Comparison of ENCODE assay signal across 24 mouse cellular contexts in the genomic region with DNA sequence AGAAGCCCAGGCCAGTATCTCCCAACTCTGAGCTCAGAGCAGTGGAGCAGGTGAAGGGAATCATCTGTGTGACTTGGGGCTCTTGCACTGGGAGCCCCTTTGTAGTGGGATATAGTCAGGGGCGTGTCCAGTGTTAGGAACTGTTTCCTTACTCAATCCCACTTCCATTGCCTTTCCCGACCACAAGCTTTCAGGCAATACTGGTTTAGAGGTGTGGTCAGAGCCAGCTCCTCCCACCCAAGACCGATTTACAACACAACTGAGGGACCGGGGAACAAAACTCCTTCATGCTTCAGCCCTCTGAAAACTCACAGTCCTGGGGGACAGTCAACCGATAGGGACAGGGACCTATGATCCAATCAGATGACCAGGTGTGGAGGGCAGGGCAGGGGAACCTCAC. TPM values are rescaled to one million over a fixed set of nuclear protein-coding genes. Genes with fewer than 3 reads are reported as not detected.
DNase-seq lines count a peak whose midpoint lies in the region; ATAC-seq lines count a peak whose summit lies in the region.
"Had no signal": no experiment of that assay in that cellular context is flagged by ENCODE, and none has a peak within 500 bp of the region (broad histone marks: within the 10 kb centered on the region; RNA-seq: fewer than 3 reads in every experiment).

No protein-coding gene starts in this region.

- no peak overlapping the region for H3K9ac ChIP-seq in limb, embryonic 11.5 days (ENCODE audit: low read length)
- H3K9ac ChIP-seq: embryonic facial prominence, embryonic 12.5 days; forebrain, embryonic 13.5 days; forebrain, embryonic 15.5 days; forebrain, postnatal 0 days had no signal

- no peaks in the 10 kb centered on the region for H3K4me1 ChIP-seq in limb, embryonic 11.5 days (ENCODE audit: control insufficient read depth, insufficient read depth, low read length)
- H3K4me1 ChIP-seq in limb, embryonic 10.5 days, result peaks cover 6% of the 10 kb centered on the region; the same call in 1 of the 2 replicates
- H3K4me1 ChIP-seq: embryonic facial prominence, embryonic 12.5 days had no signal

- H3K36me3 ChIP-seq in limb, embryonic 11.5 days (ENCODE audit: control insufficient read depth, insufficient read depth, low read length), result no peaks in the 10 kb centered on the region; the same call in 1 of the 2 replicates
- H3K36me3 ChIP-seq in limb, embryonic 10.5 days, result peaks cover 14% of the 10 kb centered on the region

- DNase-seq in limb, embryonic 11.5 days (ENCODE audit: low spot score), result no peak
- no peak for DNase-seq in limb, embryonic 10.5 days (ENCODE audit: low spot score)
- DNase-seq in ES-CJ7 (ENCODE audit: low read depth, low spot score), result peak; percentile 79
- DNase-seq in R1 (ENCODE audit: low read depth, low spot score), result peak; percentile 86
- DNase-seq in embryo, embryonic 10.5 days (ENCODE audit: low spot score), result no peak
- DNase-seq in cerebellum, adult 8-10 months, result no peak
- DNase-seq: adrenal gland, adult 8-10 months; adrenal gland, postnatal 14 days; adrenal gland, postnatal 36 days; cerebellum, adult 11-12 months; cerebellum, adult 2 months; cerebellum, adult 9-11 months; cerebellum, postnatal 14 days; cerebellum, postnatal 36 days; forebrain, postnatal 0 days had no signal

- no peaks in the 10 kb centered on the region for H3K9me3 ChIP-seq in limb, embryonic 11.5 days (ENCODE audit: control insufficient read depth, low read length)
- no peaks in the 10 kb centered on the region for H3K9me3 ChIP-seq in limb, embryonic 10.5 days (replicated peaks)
- H3K9me3 ChIP-seq: embryonic facial prominence, embryonic 10.5 days; embryonic facial prominence, embryonic 12.5 days; forebrain, embryonic 13.5 days; forebrain, embryonic 15.5 days had no signal

- no peak overlapping the region for H3K27ac ChIP-seq in limb, embryonic 11.5 days (replicated peaks; ENCODE audit: low read depth, low read length)
- H3K27ac ChIP-seq in limb, embryonic 10.5 days, result no peak overlapping the region
- H3K27ac ChIP-seq: embryonic facial prominence, embryonic 10.5 days; embryonic facial prominence, embryonic 12.5 days; forebrain, embryonic 13.5 days; forebrain, embryonic 15.5 days had no signal

- H3K4me3 ChIP-seq in limb, embryonic 11.5 days (ENCODE audit: low read depth, low read length), result no peak overlapping the region
- no peak overlapping the region for H3K4me3 ChIP-seq in limb, embryonic 10.5 days
- H3K4me3 ChIP-seq: embryonic facial prominence, embryonic 10.5 days; embryonic facial prominence, embryonic 12.5 days; forebrain, embryonic 13.5 days; forebrain, embryonic 15.5 days had no signal

- no peaks in the 10 kb centered on the region for H3K27me3 ChIP-seq in limb, embryonic 11.5 days (ENCODE audit: control insufficient read depth, insufficient read depth, low read length)
- H3K27me3 ChIP-seq in limb, embryonic 10.5 days (ENCODE audit: low read depth, poor library complexity, severe bottlenecking), result no peaks in the 10 kb centered on the region; the same call in 1 of the 2 replicates
- H3K27me3 ChIP-seq: embryonic facial prominence, embryonic 12.5 days; forebrain, embryonic 13.5 days; forebrain, embryonic 15.5 days; Patski had no signal

- ATAC-seq in limb, embryonic 11.5 days (ENCODE audit: insufficient number of reproducible peaks, low FRiP score, low TSS enrichment, low read depth), result peak; percentile 57; the same call in 1 of the 2 replicates
- ATAC-seq in monocyte, adult 5-6 weeks (replicated peaks; ENCODE audit: insufficient number of reproducible peaks, low FRiP score, low TSS enrichment, poor library complexity, severe bottlenecking), result no peak
- ATAC-seq: activated CD4-positive, CD25-positive, alpha-beta regulatory T cell, adult 4 months; forebrain, embryonic 13.5 days; forebrain, embryonic 15.5 days; forebrain, postnatal 0 days; Patski had no signal

- WGBS in limb, embryonic 11.5 days, result 74% methylated on average over 5 of the region's 5 CpGs
- 81% methylated on average over 5 of the region's 5 CpGs for WGBS in limb, embryonic 10.5 days

- no peak overlapping the region for H3K4me2 ChIP-seq in limb, embryonic 11.5 days (ENCODE audit: low read depth, severe bottlenecking)
- H3K4me2 ChIP-seq: embryonic facial prominence, embryonic 12.5 days; forebrain, embryonic 15.5 days had no signal

RNA-seq across cellular contexts. Expression of gene Cdh23, which starts 24.2 kb away (rescaled TPM):
- 0.16 and 0.71 TPM in 2 replicates for polyA plus RNA-seq in limb, embryonic 11.5 days (2014; fragmentation: Nextera tagmentation; extraction: Ambion mirVana)
- polyA plus RNA-seq in limb, embryonic 10.5 days (2016; fragmentation: Nextera tagmentation; extraction: Ambion mirVana), result 0.26 and 0.36 TPM in 2 replicates
- 0.32 to 1.1 TPM in 2 of 3 replicates, not detected in the other for total RNA-seq in monocyte, adult 5-6 weeks (2017)
- total RNA-seq: common myeloid progenitor, adult 5-6 weeks had no signal
- polyA plus RNA-seq: G1E had no signal

RNA-seq across cellular contexts. Expression of gene Slc29a3, which starts 32.1 kb away (rescaled TPM):
- polyA plus RNA-seq in limb, embryonic 11.5 days (2014; fragmentation: Nextera tagmentation; extraction: Ambion mirVana), result 6.4 and 6.8 TPM in 2 replicates
- polyA plus RNA-seq in limb, embryonic 10.5 days (2016; fragmentation: Nextera tagmentation; extraction: Ambion mirVana), result 7.0 and 8.0 TPM in 2 replicates
- total RNA-seq in monocyte, adult 5-6 weeks (2017), result 5.0 to 8.1 TPM (median 5.5 TPM) in 3 replicates

Comparison
In these comparisons a context has a peak if more than half of its experiments do, and no peak if none do; other contexts are left out.
1. DNase-seq: peak in ES-CJ7 (single experiment) and R1 (single experiment); none in limb, embryonic 11.5 days (single experiment), limb, embryonic 10.5 days (single experiment), embryo, embryonic 10.5 days (single experiment) and cerebellum, adult 8-10 months (single experiment).